Mouse (Mus musculus): Measurements from ENCODE around the gene Slc44a2.

- TF ChIP-seq NANOG (IDR thresholded peaks at IDR 0.05; ENCODE audit: borderline replicate concordance, low read length), result no peak
- no peak for TF ChIP-seq CTCF (conservative IDR thresholded peaks at IDR 0.05; ENCODE audit: low read length)
- no peak for TF ChIP-seq POU5F1 (IDR thresholded peaks at IDR 0.05; ENCODE audit: borderline replicate concordance, low read length)
These were observed 16.0 kb downstream of the Slc44a2 start for GRCm38 (mm10) chr9:21336491-21336890.
